Mouse (Mus musculus) forebrain, embryonic 16.5 days (tissue): Measurements from ENCODE around the gene Fn3k. TPM values are rescaled to one million over a fixed set of nuclear protein-coding genes. Genes with fewer than 3 reads are reported as not detected.
A peak's percentile ranks its signal among the peaks of the same experiment; 100 is the strongest.

Source experiments
- ATAC-seq: fragments of 200-750 bp; cut with Nextera tagmentation; 2 replicates; pipeline ENCODE4 v1.8.0; 2017; ENCODE audit warnings: mild to moderate bottlenecking, moderate library complexity
- H3K27ac ChIP-seq: fragments of 300-500 bp; sonication (generic); 2 replicates; pipeline ENCODE4 v1.5.1; 2014; ENCODE audit warnings: low read length, control low read depth
- H3K27me3 ChIP-seq: fragments of 300-500 bp; sonication (generic); replicated peaks from 2 replicates; pipeline ENCODE4 v1.6.1; 2014; ENCODE audit warnings: low read length; ENCODE audit not compliant: control insufficient read depth, insufficient read depth
- H3K36me3 ChIP-seq: fragments of 300-500 bp; sonication (generic); 2 replicates; pipeline ENCODE4 v1.6.1; 2014; ENCODE audit not compliant: control insufficient read depth, insufficient read depth
- H3K4me1 ChIP-seq: fragments of 300-500 bp; sonication (generic); replicated peaks from 2 replicates; pipeline ENCODE4 v1.6.1; 2014; ENCODE audit warnings: low read length; ENCODE audit not compliant: control insufficient read depth, insufficient read depth
- H3K4me2 ChIP-seq: fragments of 300-500 bp; sonication (generic); 2 replicates; pipeline ENCODE4 v1.6.1; 2014; ENCODE audit warnings: mild to moderate bottlenecking, low read length, control low read depth
- H3K4me3 ChIP-seq: fragments of 300-500 bp; sonication (generic); replicated peaks from 2 replicates; pipeline ENCODE4 v1.5.1; 2014; ENCODE audit warnings: mild to moderate bottlenecking, low read length, control low read depth
- H3K9ac ChIP-seq: fragments of 300-500 bp; sonication (generic); replicated peaks from 2 replicates; pipeline ENCODE4 v1.6.1; 2014; ENCODE audit warnings: low read depth, low read length, control low read depth
- H3K9me3 ChIP-seq: fragments of 300-500 bp; sonication (generic); 2 replicates; pipeline ENCODE4 v1.6.1; 2016; ENCODE audit warnings: low read length; ENCODE audit not compliant: control insufficient read depth
- WGBS: fragments of 180-500 bp; shearing (Covaris S2); extraction: QIAGEN DNeasy Blood & Tissue Kit; methylation state at CpG from one replicate; pipeline ENCODE4 v1.1.7; 2014; 5-methylcytosine and 5-hydroxymethylcytosine counted together
- polyA plus RNA-seq: library from polyadenylated mRNA; unstranded; fragments of >200 nt; fragmentation: Nextera tagmentation; extraction: Ambion mirVana; gene quantifications from 2 replicates; pipeline ENCODE4 v1.2.1, GENCODE M21; 2015

Fn3k gene
- 4.1 and 5.1 TPM in 2 replicates for polyA plus RNA-seq

- no peaks in the 10 kb centered on the region for H3K27me3 ChIP-seq
- peak within 1 kb of the TSS; percentile 78 for H3K4me2 ChIP-seq
- H3K4me3 ChIP-seq, result peak within 1 kb of the TSS; percentile 40
- peak within 1 kb of the TSS; percentile 8 for H3K27ac ChIP-seq
- 7% methylated on average over 28 of the region's 30 CpGs for WGBS
- peaks cover 12% of the 10 kb centered on the region for H3K4me1 ChIP-seq
- H3K36me3 ChIP-seq, result 0 out of 2 replicates have a peak, but pooled peaks cover 2% of the 10 kb centered on the region
- H3K9ac ChIP-seq, result peak within 1 kb of the TSS; percentile 51
- ATAC-seq, result peak; percentile 99
- no peaks in the 10 kb centered on the region for H3K9me3 ChIP-seq
These were observed at the start of gene Fn3k for GRCm38 (mm10) chr11:121434156-121435155. Gene Fn3k (plus strand): TSS chr11:121434913.

GRCm38 (mm10) chr11:121387750-121388553, 46.8 kb upstream of the Fn3k start, which contains the start of gene Rab40b:
Gene Rab40b (minus strand): TSS chr11:121388251.
- Histone ChIP-seq H3K36me3 (no peaks in the 10 kb centered on the region), H3K4me1 (peaks cover 11% of the 10 kb centered on the region), H3K27me3 (peaks cover 4% of the 10 kb centered on the region), H3K27ac (peak within 1 kb of the TSS; percentile 44), H3K9me3 (no peaks in the 10 kb centered on the region), H3K9ac (peak within 1 kb of the TSS; percentile 75), H3K4me2 (peak within 1 kb of the TSS; percentile 91), H3K4me3 (peak within 1 kb of the TSS; percentile 76)
- ATAC-seq, result peak; percentile 99
- 1% methylated on average over 61 of the region's 61 CpGs for WGBS

- H3K27me3 ChIP-seq, result peaks cover 4% of the 10 kb centered on the region
- H3K27ac ChIP-seq, result no peak overlapping the region
- no peaks in the 10 kb centered on the region for H3K36me3 ChIP-seq
- H3K4me1 ChIP-seq, result peaks cover 11% of the 10 kb centered on the region
- H3K4me3 ChIP-seq, result peak overlapping the region; percentile 76
- H3K4me2 ChIP-seq, result peak overlapping the region; percentile 91
- no peaks in the 10 kb centered on the region for H3K9me3 ChIP-seq
- no peak overlapping the region for H3K9ac ChIP-seq
- WGBS, result 4% methylated on average over 6 of the region's 6 CpGs
- no peak for ATAC-seq
These were observed 46.2 kb upstream of the Fn3k start for GRCm38 (mm10) chr11:121388554-121388945.

- ATAC-seq, result no peak
These were observed 43.9 kb upstream of the Fn3k start for GRCm38 (mm10) chr11:121390793-121391192.

DNA sequence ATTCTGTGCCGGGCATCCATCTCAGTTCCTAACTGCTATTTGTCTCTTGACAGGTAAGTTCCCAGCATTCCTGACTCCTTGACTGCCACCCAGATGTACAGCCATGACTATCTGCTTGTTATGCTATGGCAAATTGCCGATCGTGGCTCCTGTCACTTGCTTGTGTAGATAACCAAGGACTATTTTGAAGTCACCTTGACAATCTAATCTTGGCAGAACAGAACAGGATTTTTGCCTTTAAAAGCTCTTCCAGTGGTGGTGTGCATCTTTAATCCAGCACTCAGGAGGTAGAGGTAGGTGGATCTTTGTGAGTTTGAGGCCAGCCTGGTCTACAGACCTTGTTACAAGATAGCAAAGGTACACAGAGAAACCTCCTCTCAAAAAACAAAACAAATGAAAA, 42.3 kb upstream of the Fn3k start:
- no peak overlapping the region for H3K27ac ChIP-seq
- no peaks in the 10 kb centered on the region for H3K36me3 ChIP-seq
- H3K4me1 ChIP-seq, result peaks cover 9% of the 10 kb centered on the region
- no peak overlapping the region for H3K4me2 ChIP-seq
- no peaks in the 10 kb centered on the region; the same call in 1 of the 2 replicates for H3K27me3 ChIP-seq
- WGBS, result 89% methylated on average over 3 of the region's 3 CpGs
- H3K9ac ChIP-seq, result no peak overlapping the region
- no peak overlapping the region for H3K4me3 ChIP-seq
- H3K9me3 ChIP-seq, result no peaks in the 10 kb centered on the region
- ATAC-seq, result no peak

More at GRCm38 (mm10) chr11:121390793-121391192, 43.9 kb upstream of the Fn3k start:
- peaks cover 4% of the 10 kb centered on the region for H3K27me3 ChIP-seq
- H3K9ac ChIP-seq, result no peak overlapping the region
- H3K4me2 ChIP-seq, result no peak overlapping the region
- no peaks in the 10 kb centered on the region for H3K9me3 ChIP-seq
- peaks cover 11% of the 10 kb centered on the region for H3K4me1 ChIP-seq
- H3K27ac ChIP-seq, result no peak overlapping the region
- no peaks in the 10 kb centered on the region for H3K36me3 ChIP-seq
- WGBS, result 64% methylated on average over 3 of the region's 3 CpGs
- no peak overlapping the region for H3K4me3 ChIP-seq

DNA sequence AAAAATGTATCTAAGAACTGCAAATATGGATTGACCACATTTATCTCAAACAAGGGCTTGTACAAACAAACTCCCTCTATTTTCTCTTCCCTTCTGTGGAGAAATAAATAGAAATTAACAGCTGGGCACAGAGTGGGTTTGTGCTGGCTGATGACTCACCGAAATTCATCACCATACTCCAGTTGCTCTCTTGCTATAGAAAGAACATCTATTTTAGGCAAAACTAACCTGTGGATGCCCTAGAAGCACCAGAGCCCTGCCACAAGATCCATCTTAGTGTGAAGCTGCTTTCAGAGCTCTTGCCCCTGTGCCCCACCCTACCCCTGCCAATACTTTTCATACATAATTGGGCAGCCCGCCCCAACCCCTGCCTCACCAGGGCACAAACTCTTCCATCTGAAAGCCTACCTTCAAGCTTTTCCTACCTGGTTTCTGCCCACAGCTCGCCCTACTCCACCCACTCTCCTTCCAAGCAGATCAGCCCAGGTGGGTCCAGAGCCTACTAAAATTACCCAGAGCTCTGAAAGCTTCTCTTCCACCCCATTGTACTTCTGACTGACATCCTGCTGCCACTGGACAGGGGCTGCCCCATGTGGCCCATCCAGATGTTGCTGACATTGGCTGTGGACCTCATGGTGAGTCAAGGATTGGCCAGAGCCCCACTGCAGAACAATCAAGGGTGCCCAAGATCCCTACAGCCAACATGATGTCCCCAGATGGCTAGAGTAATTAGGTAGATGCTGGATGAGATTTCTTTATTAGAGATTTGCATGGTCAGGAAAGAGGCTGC, 27.2 kb upstream of the Fn3k start:
- no peak for ATAC-seq
- Histone ChIP-seq H3K4me1 (no peaks in the 10 kb centered on the region), H3K4me3 (no peak overlapping the region), H3K9me3 (no peaks in the 10 kb centered on the region), H3K27me3 (no peaks in the 10 kb centered on the region), H3K9ac (no peak overlapping the region), H3K27ac (no peak overlapping the region), H3K4me2 (no peak overlapping the region), H3K36me3 (no peaks in the 10 kb centered on the region)
- 81% methylated on average over 3 of the region's 3 CpGs for WGBS

DNA sequence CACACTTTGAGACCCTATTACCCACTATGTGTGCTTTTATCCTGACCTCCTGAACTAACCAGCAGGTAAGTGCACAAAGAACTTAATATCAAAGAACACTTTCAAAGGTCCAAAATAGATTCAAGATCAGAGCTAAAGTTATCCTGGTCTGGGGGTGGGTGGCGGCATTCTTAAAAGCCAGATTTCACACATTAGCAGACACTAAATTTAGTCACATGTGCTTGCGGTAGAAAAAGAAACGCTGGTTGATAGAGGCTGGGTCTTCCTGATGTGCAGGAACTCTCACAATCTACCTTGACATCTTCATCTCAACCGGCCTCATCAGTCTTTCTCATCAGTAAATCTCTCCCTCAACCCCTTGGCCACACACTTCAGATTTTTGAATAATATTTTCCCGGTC, 20.0 kb upstream of the Fn3k start:
- Histone ChIP-seq H3K4me2 (no peak overlapping the region), H3K9me3 (no peaks in the 10 kb centered on the region), H3K36me3 (no peaks in the 10 kb centered on the region), H3K27me3 (no peaks in the 10 kb centered on the region), H3K27ac (no peak overlapping the region), H3K9ac (no peak overlapping the region), H3K4me1 (no peaks in the 10 kb centered on the region), H3K4me3 (no peak overlapping the region)
- no peak for ATAC-seq
- WGBS, result 91% methylated on average over 5 of the region's 5 CpGs

GRCm38 (mm10) chr11:121415351-121415750, 19.4 kb upstream of the Fn3k start:
- Histone ChIP-seq H3K27me3 (no peaks in the 10 kb centered on the region), H3K4me1 (no peaks in the 10 kb centered on the region), H3K9me3 (no peaks in the 10 kb centered on the region), H3K36me3 (no peaks in the 10 kb centered on the region), H3K4me2 (no peak overlapping the region), H3K27ac (no peak overlapping the region), H3K4me3 (no peak overlapping the region), H3K9ac (no peak overlapping the region)
- no peak for ATAC-seq
- 72% methylated on average over 5 of the region's 5 CpGs for WGBS
